ENCODE assay signal across 10 mouse cellular contexts in the genomic region with DNA sequence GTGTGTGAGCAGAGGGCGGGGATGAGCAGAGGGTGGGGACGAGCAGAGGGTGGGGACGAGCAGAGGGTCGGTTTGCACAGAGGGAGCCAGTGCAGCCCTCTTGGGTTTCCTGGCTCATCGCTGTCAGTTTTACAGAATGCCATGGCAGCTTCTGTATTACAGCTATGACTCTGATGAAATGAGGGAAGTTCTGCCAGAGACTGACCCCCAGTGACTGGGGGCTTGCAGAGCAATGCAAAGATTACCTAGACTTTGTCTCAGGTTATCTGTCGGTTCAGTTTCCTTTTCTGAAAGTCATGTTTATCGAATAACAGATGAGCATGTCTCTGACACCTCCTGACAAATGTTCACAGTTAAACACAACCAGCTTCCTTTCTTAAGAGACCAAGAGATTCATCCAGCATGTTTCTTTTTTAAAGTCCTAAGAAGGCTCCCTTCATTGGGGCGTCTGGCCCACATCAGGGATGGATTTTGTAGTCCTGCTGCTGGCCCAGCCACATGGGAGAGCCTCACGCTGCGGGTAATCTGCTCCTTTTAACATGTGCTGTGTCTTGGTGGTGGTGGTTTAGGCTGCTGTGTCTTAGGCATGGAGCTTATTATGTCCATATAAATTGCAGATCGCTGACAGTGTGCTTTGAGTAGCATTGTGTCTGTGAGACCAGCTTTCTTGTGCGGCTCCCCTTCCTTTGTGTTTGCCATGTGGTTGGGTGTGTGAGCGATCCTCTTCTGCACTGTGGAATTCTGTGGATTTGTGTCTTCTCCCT.
DNase-seq lines count a peak whose midpoint lies in the region; ATAC-seq and TF ChIP-seq lines count a peak whose summit lies in the region.
"Had no signal": no experiment of that assay in that cellular context is flagged by ENCODE, and none has a peak within 500 bp of the region (broad histone marks: within the 10 kb centered on the region; RNA-seq: fewer than 3 reads in every experiment).

No protein-coding gene starts in this region.

- H3K4me3 ChIP-seq in layer of hippocampus, adult 2 months, result no peak overlapping the region
- H3K4me3 ChIP-seq in embryonic facial prominence, embryonic 13.5 days, result no peak overlapping the region
- no peak overlapping the region for H3K4me3 ChIP-seq in hindbrain, embryonic 12.5 days
- no peak overlapping the region for H3K4me3 ChIP-seq in midbrain, postnatal 0 days (ENCODE audit: low read depth, low read length)
- H3K4me3 ChIP-seq: kidney, embryonic 15.5 days; liver, embryonic 15.5 days had no signal

- WGBS in embryonic facial prominence, embryonic 13.5 days, result 21% methylated on average over 13 of the region's 13 CpGs
- 38% methylated on average over 13 of the region's 13 CpGs for WGBS in hindbrain, embryonic 12.5 days
- WGBS in midbrain, postnatal 0 days, result 32% methylated on average over 13 of the region's 13 CpGs

- no peak for TF ChIP-seq CTCF in layer of hippocampus, adult 2 months (conservative IDR thresholded peaks at IDR 0.05)
- no peak for TF ChIP-seq CTCF in midbrain, postnatal 0 days (IDR thresholded peaks at IDR 0.05)

- DNase-seq in layer of hippocampus, adult 2 months (ENCODE audit: low spot score in 2 of 2), result no peak
- no peak for DNase-seq in layer of hippocampus, adult 9-11 months
- DNase-seq in midbrain, postnatal 0 days (ENCODE audit: low spot score), result no peak
- no peak for DNase-seq in right cerebral cortex, adult 2 months (ENCODE audit: low spot score in 2 of 2)

- ATAC-seq in embryonic facial prominence, embryonic 13.5 days (ENCODE audit: insufficient number of reproducible peaks, insufficient read depth, low FRiP score, low TSS enrichment, low read depth), result peak; percentile 54; the same call in 1 of the 2 replicates
- peak; percentile 19; the same call in 1 of the 2 replicates for ATAC-seq in hindbrain, embryonic 12.5 days (ENCODE audit: low FRiP score)
- no peak for ATAC-seq in midbrain, postnatal 0 days (ENCODE audit: low FRiP score)
- no peak for ATAC-seq in erythroid progenitor cell, adult 5-6 weeks (replicated peaks; ENCODE audit: low FRiP score, poor library complexity, severe bottlenecking)
- no peak for ATAC-seq in erythroblast, adult 5-6 weeks (replicated peaks; ENCODE audit: low FRiP score, poor library complexity, severe bottlenecking)

- peak overlapping the region; percentile 64 for H3K27ac ChIP-seq in layer of hippocampus, adult 2 months
- peak overlapping the region; percentile 74 for H3K27ac ChIP-seq in embryonic facial prominence, embryonic 13.5 days
- H3K27ac ChIP-seq in hindbrain, embryonic 12.5 days, result peak overlapping the region; percentile 76
- H3K27ac ChIP-seq in midbrain, postnatal 0 days (ENCODE audit: low read depth, low read length), result 0 out of 2 replicates have a peak overlapping the region, but pooled peaks have one; percentile 38
- H3K27ac ChIP-seq: kidney, embryonic 15.5 days; liver, embryonic 15.5 days had no signal

- H3K4me1 ChIP-seq in embryonic facial prominence, embryonic 13.5 days, result peaks cover 66% of the 10 kb centered on the region
- H3K4me1 ChIP-seq in hindbrain, embryonic 12.5 days, result peaks cover 66% of the 10 kb centered on the region
- H3K4me1 ChIP-seq in midbrain, postnatal 0 days (ENCODE audit: insufficient read depth, low read length), result peaks cover 18% of the 10 kb centered on the region

- no peaks in the 10 kb centered on the region for H3K36me3 ChIP-seq in embryonic facial prominence, embryonic 13.5 days
- no peaks in the 10 kb centered on the region for H3K36me3 ChIP-seq in hindbrain, embryonic 12.5 days
- H3K36me3 ChIP-seq in midbrain, postnatal 0 days (ENCODE audit: insufficient read depth, low read length), result no peaks in the 10 kb centered on the region
- H3K36me3 ChIP-seq: kidney, embryonic 15.5 days; liver, embryonic 15.5 days had no signal

- no peaks in the 10 kb centered on the region for H3K9me3 ChIP-seq in embryonic facial prominence, embryonic 13.5 days
- H3K9me3 ChIP-seq in hindbrain, embryonic 12.5 days (replicated peaks), result no peaks in the 10 kb centered on the region
- no peaks in the 10 kb centered on the region for H3K9me3 ChIP-seq in midbrain, postnatal 0 days (ENCODE audit: low read length)
- H3K9me3 ChIP-seq: kidney, embryonic 15.5 days; liver, embryonic 15.5 days had no signal

- H3K4me2 ChIP-seq in embryonic facial prominence, embryonic 13.5 days, result peak overlapping the region; percentile 28
- H3K4me2 ChIP-seq in hindbrain, embryonic 12.5 days (replicated peaks), result no peak overlapping the region
- no peak overlapping the region for H3K4me2 ChIP-seq in midbrain, postnatal 0 days (ENCODE audit: low read depth, low read length, poor library complexity, severe bottlenecking)
- H3K4me2 ChIP-seq: kidney, embryonic 15.5 days; liver, embryonic 15.5 days had no signal

- no peak overlapping the region for H3K9ac ChIP-seq in embryonic facial prominence, embryonic 13.5 days
- H3K9ac ChIP-seq in hindbrain, embryonic 12.5 days, result peak overlapping the region; percentile 19
- H3K9ac ChIP-seq in midbrain, postnatal 0 days (replicated peaks; ENCODE audit: low read length, poor library complexity, severe bottlenecking), result no peak overlapping the region
- H3K9ac ChIP-seq: kidney, embryonic 15.5 days; liver, embryonic 15.5 days had no signal

- H3K27me3 ChIP-seq in embryonic facial prominence, embryonic 13.5 days, result peaks cover 2% of the 10 kb centered on the region; the same call in 1 of the 2 replicates
- no peaks in the 10 kb centered on the region for H3K27me3 ChIP-seq in hindbrain, embryonic 12.5 days
- H3K27me3 ChIP-seq in midbrain, postnatal 0 days (ENCODE audit: insufficient read depth, low read length), result no peaks in the 10 kb centered on the region
- H3K27me3 ChIP-seq: kidney, embryonic 15.5 days; liver, embryonic 15.5 days had no signal

Comparison
In these comparisons a context has a peak if more than half of its experiments do, and no peak if none do; other contexts are left out.
1. ATAC-seq: peak in embryonic facial prominence, embryonic 13.5 days (single experiment) and hindbrain, embryonic 12.5 days (single experiment); none in midbrain, postnatal 0 days (single experiment), erythroid progenitor cell, adult 5-6 weeks (single experiment) and erythroblast, adult 5-6 weeks (single experiment).
2. Peak in every context shown above with its lines, with median percentiles within 50 percentile points of each other: H3K27ac ChIP-seq.